Mouse (Mus musculus) fibroblast of lung, adult 2 months (primary cell): ENCODE measurements around the gene Sirt7.
A peak's percentile ranks its signal among the peaks of the same experiment; 100 is the strongest.
"Not testable (repeated sequence)": the region's sequence is repeated elsewhere in the genome, so short reads cannot be mapped to it uniquely, and the experiment has no call there.

Source experiments
- DNase-seq: peaks from one replicate; pipeline ENCODE4 v3.0.0-alpha.2; 2011; ENCODE audit warnings: low read depth

Sirt7 gene

GRCm38 (mm10) chr11:120617519-120618112 lies 7.4 kb downstream of the Sirt7 start, which contains the start of gene Pcyt2:
Gene Pcyt2, minus strand, starts transcription at chr11:120617936.
- peak; percentile 76 for DNase-seq

- no peak for DNase-seq
These were observed 8.3 kb downstream of the Sirt7 start for GRCm38 (mm10) chr11:120616617-120617294.

- no peak for DNase-seq
These were observed 9.3 kb downstream of the Sirt7 start for GRCm38 (mm10) chr11:120615606-120616203.

- no peak for DNase-seq
These were observed 9.9 kb downstream of the Sirt7 start for GRCm38 (mm10) chr11:120615167-120615566.

- no peak for DNase-seq
These were observed 11.1 kb downstream of the Sirt7 start for GRCm38 (mm10) chr11:120613976-120614375.

- no peak for DNase-seq
These were observed 11.5 kb downstream of the Sirt7 start for GRCm38 (mm10) chr11:120613481-120613972.

- no peak for DNase-seq
These were observed 12.3 kb downstream of the Sirt7 start for GRCm38 (mm10) chr11:120612763-120613162.

- DNase-seq, result no peak
These were observed 14.5 kb downstream of the Sirt7 start for GRCm38 (mm10) chr11:120610477-120611046.

GRCm38 (mm10) chr11:120609250-120609649 lies 15.8 kb downstream of the Sirt7 start:
- DNase-seq, result no peak

- no peak for DNase-seq
These were observed 16.6 kb downstream of the Sirt7 start, which contains the start of gene Npb for GRCm38 (mm10) chr11:120608241-120609034. Gene Npb, plus strand, starts transcription at chr11:120608477.

GRCm38 (mm10) chr11:120606764-120607163 lies 18.3 kb downstream of the Sirt7 start:
- no peak for DNase-seq

GRCm38 (mm10) chr11:120605667-120606066 lies 19.4 kb downstream of the Sirt7 start:
- no peak for DNase-seq

GRCm38 (mm10) chr11:120603545-120603944 lies 21.5 kb downstream of the Sirt7 start:
- no peak for DNase-seq

GRCm38 (mm10) chr11:120600716-120601115 lies 24.3 kb downstream of the Sirt7 start:
- no peak for DNase-seq

- DNase-seq, result no peak
These were observed 26.0 kb downstream of the Sirt7 start for GRCm38 (mm10) chr11:120598990-120599549.

GRCm38 (mm10) chr11:120598283-120598989 lies 26.6 kb downstream of the Sirt7 start, which contains the start of the genes Alyref and Anapc11:
Gene Alyref, minus strand, starts transcription at chr11:120598365.
Gene Anapc11, plus strand, starts transcription at chr11:120598421.
- DNase-seq, result peak; percentile 80

GRCm38 (mm10) chr11:120597240-120598235 lies 27.5 kb downstream of the Sirt7 start:
- DNase-seq, result no peak

- no peak for DNase-seq
These were observed 36.5 kb downstream of the Sirt7 start for GRCm38 (mm10) chr11:120588531-120588930.

GRCm38 (mm10) chr11:120583937-120584336 lies 41.1 kb downstream of the Sirt7 start:
- DNase-seq, result no peak

GRCm38 (mm10) chr11:120582982-120583293 lies 42.1 kb downstream of the Sirt7 start:
- not testable (repeated sequence) for DNase-seq
